Mouse (Mus musculus) megakaryocyte, embryonic 14.5 days (primary cell): ENCODE measurements at regions not wholly inside any gene's neighbourhood (a gene's known extent, or its start where the extent isn't known, plus 50 kb on each side); places are given as distances from the start of the nearest gene placed in this dataset.

Experiments used
- FLI1 ChIP-seq: IDR thresholded peaks from 2 replicates; pipeline ENCODE4 v1.6.1; 2012; ENCODE audit warnings: low read length, inconsistent platforms, mixed read lengths
- GATA1 ChIP-seq: IDR thresholded peaks from 3 replicates; pipeline ENCODE4 v1.6.1; 2012; ENCODE audit warnings: mixed read lengths, low read length, inconsistent platforms, borderline replicate concordance

DNA sequence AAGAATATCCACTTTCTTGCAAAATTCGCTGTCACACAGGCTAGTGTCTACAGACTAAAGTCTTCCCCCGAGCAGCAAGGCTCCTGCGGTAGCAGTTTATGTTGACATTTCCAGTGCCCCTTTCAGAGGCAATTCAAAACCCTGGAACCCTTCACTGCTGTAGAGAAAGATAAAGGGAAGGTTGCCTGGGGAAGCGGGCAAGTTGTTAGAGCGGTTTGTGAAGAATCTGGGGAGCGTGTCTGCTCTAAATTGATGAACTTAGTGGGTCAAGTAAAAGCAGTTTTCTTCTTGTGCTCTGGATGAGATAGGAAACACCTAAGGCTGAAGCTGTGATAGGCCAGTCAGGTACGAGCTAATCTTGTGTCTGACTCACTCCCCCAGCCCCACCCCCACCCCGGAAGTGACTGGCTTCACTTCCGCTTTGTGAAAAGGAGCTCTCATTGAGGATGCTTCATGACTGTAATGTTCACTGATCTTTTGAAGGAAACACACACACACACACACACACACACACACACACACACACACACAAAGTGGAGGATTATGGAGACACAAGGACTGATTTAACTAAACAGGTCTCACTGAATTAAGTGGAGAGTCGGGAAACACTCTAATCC lies 626.6 kb upstream of the Sox9 start:
- TF ChIP-seq FLI1 = no peak
- TF ChIP-seq GATA1 = no peak
